Mouse (Mus musculus) MEL (cell line): ENCODE data around the gene Olfr12. TPM values are rescaled to one million over a fixed set of nuclear protein-coding genes. Genes with fewer than 3 reads are reported as not detected.

Experiments
- DNase-seq: peaks from one replicate; pipeline ENCODE4 v3.0.0; 2011; ENCODE audit warnings: low read depth, low spot score
- H3K27ac ChIP-seq: 2 replicates; pipeline ENCODE4 v1.5.1; 2012; ENCODE audit warnings: low read depth, mild to moderate bottlenecking, control low read depth, low read length, moderate library complexity; ENCODE audit not compliant: control insufficient read depth
- H3K27me3 ChIP-seq, 2 experiments: fragments of 150-350 bp in 1 of 2; sonication (generic) in 1 of 2; 2 replicates each; pipeline ENCODE4 v1.6.1; 2012; ENCODE audit warnings: low read length in 2 of 2, mild to moderate bottlenecking in 2 of 2, improper control_type of control experiment in 1 of 2, moderate library complexity in 1 of 2; ENCODE audit not compliant: insufficient read depth in 2 of 2, control insufficient read depth in 1 of 2
- H3K36me3 ChIP-seq, 2 experiments: 2 replicates each; pipeline ENCODE4 v1.6.1; 2012 to 2014; ENCODE audit warnings: low read length in 2 of 2, improper control_type of control experiment in 1 of 2, inconsistent platforms in 1 of 2, mild to moderate bottlenecking in 1 of 2; ENCODE audit not compliant: insufficient read depth in 2 of 2, control insufficient read depth in 1 of 2
- H3K4me1 ChIP-seq, 2 experiments: fragments of 150-350 bp in 1 of 2; sonication (generic) in 1 of 2; 2 replicates each; pipeline ENCODE4 v1.6.1; 2012; ENCODE audit warnings: low read length in 2 of 2, improper control_type of control experiment in 1 of 2, mild to moderate bottlenecking in 1 of 2; ENCODE audit not compliant: insufficient read depth in 2 of 2, control insufficient read depth in 1 of 2
- H3K4me3 ChIP-seq, 2 experiments: fragments of 150-350 bp in 1 of 2; sonication (generic) in 1 of 2; 2 replicates each; pipeline ENCODE4 v1.5.1; 2012; ENCODE audit warnings: low read depth in 2 of 2, low read length in 2 of 2, mild to moderate bottlenecking in 2 of 2, moderate library complexity in 2 of 2, control low read depth in 1 of 2, improper control_type of control experiment in 1 of 2; ENCODE audit not compliant: control insufficient read depth in 1 of 2, insufficient read depth in 1 of 2
- H3K79me2 ChIP-seq: 2 replicates; pipeline ENCODE4 v1.6.1; 2012; ENCODE audit warnings: mild to moderate bottlenecking, low read length, moderate library complexity; ENCODE audit not compliant: control insufficient read depth, poor library complexity, insufficient read depth
- H3K9ac ChIP-seq: 2 replicates; pipeline ENCODE4 v1.6.1; 2012; ENCODE audit warnings: low read depth, mild to moderate bottlenecking, control low read depth, low read length, moderate library complexity; ENCODE audit not compliant: control insufficient read depth, poor library complexity, severe bottlenecking
- H3K9me3 ChIP-seq: fragments of 150-350 bp; sonication (generic); replicated peaks from 2 replicates; pipeline ENCODE4 v1.6.1; 2012; ENCODE audit warnings: mild to moderate bottlenecking, low read length, improper control_type of control experiment, moderate library complexity; ENCODE audit not compliant: insufficient read depth
- CHD1 ChIP-seq: IDR thresholded peaks from 2 replicates; pipeline ENCODE4 v1.6.1; 2012; ENCODE audit warnings: low read depth, mild to moderate bottlenecking, inconsistent platforms, low read length, improper control_type of control experiment
- CHD2 ChIP-seq: IDR thresholded peaks from 2 replicates; pipeline ENCODE4 v1.6.1; 2011; ENCODE audit warnings: low read length, improper control_type of control experiment
- CTCF ChIP-seq, 3 experiments: IDR thresholded peaks in 2 of 3; conservative IDR thresholded peaks in 1 of 3; 2 replicates each; pipeline ENCODE4 v1.5.1; 2011 to 2012; ENCODE audit warnings: low read length in 3 of 3, low read depth in 2 of 3, mild to moderate bottlenecking in 2 of 3, improper control_type of control experiment in 1 of 3, inconsistent platforms in 1 of 3, mixed read lengths in 1 of 3, moderate library complexity in 1 of 3; ENCODE audit not compliant: control insufficient read depth in 1 of 3, insufficient read depth in 1 of 3, poor library complexity in 1 of 3, severe bottlenecking in 1 of 3
- E2F4 ChIP-seq: IDR thresholded peaks from 2 replicates; pipeline ENCODE4 v1.6.1; 2011; ENCODE audit warnings: low read depth, low read length, improper control_type of control experiment, borderline replicate concordance
- GATA1 ChIP-seq: IDR thresholded peaks from 2 replicates; pipeline ENCODE4 v1.6.1; 2011; ENCODE audit warnings: low read depth, low read length, improper control_type of control experiment
- HCFC1 ChIP-seq: IDR thresholded peaks from 2 replicates; pipeline ENCODE4 v1.6.1; 2012; ENCODE audit warnings: low read depth, mild to moderate bottlenecking, inconsistent platforms, low read length, improper control_type of control experiment, moderate library complexity
- MAFK ChIP-seq: IDR thresholded peaks from 2 replicates; pipeline ENCODE4 v1.6.1; 2011; ENCODE audit warnings: low read depth, mild to moderate bottlenecking, low read length, improper control_type of control experiment, borderline replicate concordance
- MAX ChIP-seq: IDR thresholded peaks from 2 replicates; pipeline ENCODE4 v1.6.1; 2011; ENCODE audit warnings: low read length, improper control_type of control experiment
- MXI1 ChIP-seq: IDR thresholded peaks from 2 replicates; pipeline ENCODE4 v1.6.1; 2011; ENCODE audit warnings: mild to moderate bottlenecking, low read depth, low read length, improper control_type of control experiment
- MYB ChIP-seq: IDR thresholded peaks from 2 replicates; pipeline ENCODE4 v1.6.1; 2011; ENCODE audit warnings: mild to moderate bottlenecking, low read depth, low read length, improper control_type of control experiment
- NELFE ChIP-seq: IDR thresholded peaks from 2 replicates; pipeline ENCODE4 v1.6.1; 2011; ENCODE audit warnings: low read depth, low read length, improper control_type of control experiment
- RAD21 ChIP-seq: IDR thresholded peaks from 2 replicates; pipeline ENCODE4 v1.6.1; 2011; ENCODE audit warnings: mild to moderate bottlenecking, low read depth, low read length, improper control_type of control experiment
- RCOR1 ChIP-seq: IDR thresholded peaks from 2 replicates; pipeline ENCODE4 v1.6.1; 2012; ENCODE audit warnings: low read depth, mild to moderate bottlenecking, inconsistent platforms, low read length, improper control_type of control experiment
- SIN3A ChIP-seq: IDR thresholded peaks from 2 replicates; pipeline ENCODE4 v1.6.1; 2012; ENCODE audit warnings: low read length, improper control_type of control experiment, inconsistent platforms
- SMC3 ChIP-seq: IDR thresholded peaks from 2 replicates; pipeline ENCODE4 v1.6.1; 2011; ENCODE audit warnings: low read depth, low read length, improper control_type of control experiment
- TBP ChIP-seq: IDR thresholded peaks from 2 replicates; pipeline ENCODE4 v1.8.0; 2011; ENCODE audit warnings: low read depth, low read length, improper control_type of control experiment
- TCF12 ChIP-seq: IDR thresholded peaks from 2 replicates; pipeline ENCODE4 v1.6.1; 2014; ENCODE audit warnings: low read depth, mild to moderate bottlenecking, inconsistent platforms, low read length, improper control_type of control experiment, moderate library complexity
- ZMIZ1 ChIP-seq: IDR thresholded peaks from 2 replicates; pipeline ENCODE4 v1.6.1; 2012; ENCODE audit warnings: low read depth, mild to moderate bottlenecking, inconsistent platforms, low read length, improper control_type of control experiment, moderate library complexity
- ZNF384 ChIP-seq: IDR thresholded peaks from 2 replicates; pipeline ENCODE4 v1.6.1; 2012; ENCODE audit warnings: low read depth, mild to moderate bottlenecking, inconsistent platforms, low read length, improper control_type of control experiment
- polyA plus RNA-seq, 2 experiments: library from polyadenylated mRNA; stranded (reverse) in 1 of 2; unstranded in 1 of 2; fragments of >175 nt in 1 of 2; fragments of >200 nt in 1 of 2; gene quantifications; 2 replicates each; pipeline versions ENCODE4 v1.2.1 to v1.2.4; 2012; ENCODE audit warnings: low replicate concordance in 2 of 2, low read depth in 1 of 2; ENCODE audit not compliant: insufficient read length in 2 of 2, insufficient read depth in 1 of 2, missing spikeins in 1 of 2
- total RNA-seq: library from RNA; depleted of rRNA; stranded (reverse); fragments of 300-350 nt; gene quantifications from 2 replicates; pipeline ENCODE4 v1.2.3, GENCODE M21; 2012

Olfr12 gene
- total and polyA plus RNA-seq, 3 experiments: not detected

- TF ChIP-seq HCFC1 (no peak), CHD2 (no peak), E2F4 (no peak), CTCF (IDR thresholded peaks at IDR 0.05 in 2 of 3, conservative IDR thresholded peaks at IDR 0.05 in 1 of 3; ENCODE audit: control insufficient read depth in 1 of 3, insufficient read depth in 1 of 3, low read depth in 2 of 3, low read length in 3 of 3, poor library complexity in 1 of 3, severe bottlenecking in 1 of 3) (no peak), RCOR1 (peak; percentile 53; the same call in 1 of the 2 replicates), MYB (no peak), SMC3 (no peak), SIN3A (no peak), TBP (no peak), CHD1 (no peak)
- TF ChIP-seq, all 39 proteins: peak for 5
These were observed 10.6 kb downstream of the Olfr12 start (continued) for GRCm38 (mm10) chr1:92628227-92628626.

GRCm38 (mm10) chr1:92632196-92632595, 14.6 kb downstream of the Olfr12 start:
- H3K9ac ChIP-seq: no peak overlapping the region
- no peak overlapping the region for H3K4me3 ChIP-seq
- H3K9me3 ChIP-seq: no peaks in the 10 kb centered on the region
- peaks cover 0 to 7% of the 10 kb centered on the region in 2 experiments; a peak in 1 of 4 replicates for H3K4me1 ChIP-seq
- H3K27ac ChIP-seq: no peak overlapping the region
- no peaks in the 10 kb centered on the region for H3K79me2 ChIP-seq
- H3K27me3 ChIP-seq: no peaks in the 10 kb centered on the region
- TF ChIP-seq MXI1: no peak
- no peak for TF ChIP-seq MAX
- no peak for TF ChIP-seq ZMIZ1
- no peak for TF ChIP-seq GATA1
- no peak for TF ChIP-seq CTCF (IDR thresholded peaks at IDR 0.05 in 2 of 3, conservative IDR thresholded peaks at IDR 0.05 in 1 of 3; ENCODE audit: control insufficient read depth in 1 of 3, insufficient read depth in 1 of 3, low read depth in 2 of 3, low read length in 3 of 3, poor library complexity in 1 of 3, severe bottlenecking in 1 of 3)
- no peak for TF ChIP-seq ZNF384
- no peak for TF ChIP-seq TCF12
- TF ChIP-seq NELFE: no peak
- H3K36me3 ChIP-seq: peaks cover 0 to 2% of the 10 kb centered on the region in 2 experiments; a peak in 1 of 4 replicates
- DNase-seq: no peak

- Histone ChIP-seq H3K36me3 (peaks cover 0 to 2% of the 10 kb centered on the region in 2 experiments; a peak in 1 of 4 replicates), H3K4me1 (peaks cover 0 to 4% of the 10 kb centered on the region in 2 experiments; a peak in 1 of 4 replicates), H3K79me2 (no peaks in the 10 kb centered on the region), H3K9me3 (no peaks in the 10 kb centered on the region), H3K27me3 (no peaks in the 10 kb centered on the region), H3K4me3 (no peak overlapping the region), H3K27ac (no peak overlapping the region), H3K9ac (no peak overlapping the region)
- TF ChIP-seq CHD2: no peak
- peak; percentile 41 for TF ChIP-seq SMC3
- TF ChIP-seq TBP: 0 out of 2 replicates have a peak, but pooled peaks have one; percentile 24
- TF ChIP-seq MAFK: no peak
- TF ChIP-seq ZNF384: no peak
- peak; percentile 12; the same call in 1 of the 2 replicates for TF ChIP-seq RAD21
- peak; percentile 14 to 41 (median 29); a peak in 3 of 6 replicates for TF ChIP-seq CTCF (IDR thresholded peaks at IDR 0.05 in 2 of 3, conservative IDR thresholded peaks at IDR 0.05 in 1 of 3; ENCODE audit: control insufficient read depth in 1 of 3, insufficient read depth in 1 of 3, low read depth in 2 of 3, low read length in 3 of 3, poor library complexity in 1 of 3, severe bottlenecking in 1 of 3)
- peak; percentile 61 for DNase-seq
These were observed 15.4 kb downstream of the Olfr12 start for GRCm38 (mm10) chr1:92632948-92633347.
